Mouse (Mus musculus) spleen, adult 2 months (tissue): ENCODE data around the gene Dedd2. TPM values are rescaled to one million over a fixed set of nuclear protein-coding genes. Genes with fewer than 3 reads are reported as not detected.
"Not testable (repeated sequence)": the region's sequence is repeated elsewhere in the genome, so short reads cannot be mapped to it uniquely, and the experiment has no call there.

Source experiments
- DNase-seq, 2 experiments: peaks; one replicate each; pipeline versions ENCODE4 v3.0.0 to v3.0.0-alpha.2; 2012 to 2021; ENCODE audit warnings: low spot score in 2 of 2, low read depth in 1 of 2
- H3K27ac ChIP-seq: fragments of 200-500 bp; 2 replicates; pipeline ENCODE4 v1.5.1; 2012; ENCODE audit warnings: low read length, inconsistent platforms; ENCODE audit not compliant: insufficient read depth
- H3K27me3 ChIP-seq: fragments of 200-500 bp; 2 replicates; pipeline ENCODE4 v1.6.1; 2012; ENCODE audit warnings: mild to moderate bottlenecking, moderate library complexity, low read length, inconsistent platforms; ENCODE audit not compliant: control insufficient read depth, insufficient read depth
- H3K36me3 ChIP-seq: fragments of 200-500 bp; 2 replicates; pipeline ENCODE4 v1.6.1; 2012; ENCODE audit warnings: mild to moderate bottlenecking, low read length, inconsistent platforms; ENCODE audit not compliant: control insufficient read depth, insufficient read depth
- H3K4me1 ChIP-seq: fragments of 200-500 bp; 2 replicates; pipeline ENCODE4 v1.6.1; 2011; ENCODE audit warnings: inconsistent platforms; ENCODE audit not compliant: control insufficient read depth, insufficient read depth, insufficient read length
- H3K4me3 ChIP-seq: fragments of 200-500 bp; 2 replicates; pipeline ENCODE4 v1.5.1; 2011; ENCODE audit warnings: mild to moderate bottlenecking, inconsistent platforms; ENCODE audit not compliant: insufficient read depth, insufficient read length; ENCODE audit errors: extremely low read depth
- CTCF ChIP-seq: fragments of 200-500 bp; IDR thresholded peaks from 2 replicates; pipeline ENCODE4 v1.5.1; 2011; ENCODE audit warnings: mild to moderate bottlenecking, inconsistent platforms; ENCODE audit not compliant: insufficient read depth, insufficient read length, insufficient replicate concordance; ENCODE audit errors: extremely low read depth
- POLR2A ChIP-seq: fragments of 200-500 bp; IDR thresholded peaks from 2 replicates; pipeline ENCODE4 v1.6.1; 2011; ENCODE audit warnings: low read depth, low read length, inconsistent platforms
- WGBS: fragments of 180-500 bp; shearing (Covaris S2); methylation state at CpG from one replicate; pipeline ENCODE4 v1.1.7; 2018; 5-methylcytosine and 5-hydroxymethylcytosine counted together
- polyA plus RNA-seq: library from polyadenylated mRNA; depleted of rRNA; stranded (reverse); fragments of >200 nt; gene quantifications from 2 replicates; pipeline ENCODE4 v1.2.3, GENCODE M21; 2012

The Dedd2 gene
- polyA plus RNA-seq, 1 experiment = 77.0 TPM

DNA sequence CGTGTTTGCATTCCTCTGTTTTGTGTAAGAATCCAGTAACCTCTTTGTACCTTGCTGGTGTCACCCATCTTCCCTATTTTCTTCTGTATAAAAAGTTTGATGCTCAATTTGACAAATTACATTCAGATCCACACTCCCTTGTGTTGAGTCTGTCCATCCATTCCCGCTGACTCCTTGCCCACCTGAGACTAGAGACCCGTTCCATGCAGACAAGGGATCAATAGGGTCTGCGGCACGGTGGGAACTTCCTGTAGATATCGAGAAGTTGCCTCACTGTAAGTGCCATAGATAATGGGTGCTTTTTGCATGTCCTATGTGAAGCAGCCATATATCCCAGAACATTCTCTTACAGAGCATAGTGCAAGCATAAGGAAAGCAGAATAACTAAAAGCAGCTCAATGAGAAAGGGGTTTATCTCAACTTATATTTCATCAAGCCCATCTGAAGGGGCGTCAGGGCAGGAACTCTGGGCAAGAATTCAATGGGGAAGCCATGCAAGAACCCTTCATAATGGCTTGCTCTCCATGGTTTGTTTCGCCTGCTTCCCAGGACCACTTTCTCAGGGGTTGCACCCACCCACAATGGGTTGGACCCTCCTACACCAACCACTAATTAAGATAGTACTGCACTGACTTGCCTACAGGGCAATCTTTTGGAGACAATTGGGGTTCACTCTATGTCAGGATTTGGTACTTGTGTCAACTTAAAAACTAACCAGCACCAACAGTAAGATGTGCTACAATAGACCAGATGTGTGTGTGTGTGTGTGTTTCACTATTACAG lies 46.0 kb upstream of the Dedd2 start:
- H3K4me3 ChIP-seq = no peak overlapping the region
- H3K27ac ChIP-seq = no peak overlapping the region
- 87% methylated on average over 8 of the region's 8 CpGs for WGBS
- TF ChIP-seq CTCF = no peak
- TF ChIP-seq POLR2A = no peak
- H3K4me1 ChIP-seq = peaks cover 23% of the 10 kb centered on the region
- peaks cover 3% of the 10 kb centered on the region; the same call in 1 of the 2 replicates for H3K36me3 ChIP-seq
- no peaks in the 10 kb centered on the region for H3K27me3 ChIP-seq
- no peak for DNase-seq

DNA sequence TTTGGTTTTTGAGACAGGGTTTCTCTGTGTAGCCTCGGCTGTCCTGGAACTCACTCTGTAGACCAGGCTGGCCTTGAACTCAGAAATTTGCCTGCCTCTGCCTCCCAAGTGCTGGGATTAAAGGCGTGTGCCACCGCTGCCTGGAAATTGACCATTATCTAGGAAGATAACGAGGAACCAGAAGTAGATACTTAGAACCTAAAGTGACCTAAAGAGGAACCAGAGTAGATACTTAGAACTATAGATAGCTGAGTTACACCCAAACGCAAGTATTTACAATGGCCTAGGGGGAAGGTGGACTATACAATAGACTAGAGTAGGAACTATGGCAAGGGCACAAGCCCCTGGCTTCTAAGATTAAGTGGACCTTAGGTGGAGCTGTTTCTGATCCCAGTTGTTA lies 45.3 kb upstream of the Dedd2 start:
- not testable (repeated sequence) for H3K27me3 ChIP-seq, DNase-seq, H3K27ac ChIP-seq, H3K4me3 ChIP-seq, H3K36me3 ChIP-seq
- 76% methylated on average over 5 of the region's 5 CpGs for whole genome bisulfite sequencing
- peaks cover 16% of the 10 kb centered on the region for H3K4me1 ChIP-seq

DNA sequence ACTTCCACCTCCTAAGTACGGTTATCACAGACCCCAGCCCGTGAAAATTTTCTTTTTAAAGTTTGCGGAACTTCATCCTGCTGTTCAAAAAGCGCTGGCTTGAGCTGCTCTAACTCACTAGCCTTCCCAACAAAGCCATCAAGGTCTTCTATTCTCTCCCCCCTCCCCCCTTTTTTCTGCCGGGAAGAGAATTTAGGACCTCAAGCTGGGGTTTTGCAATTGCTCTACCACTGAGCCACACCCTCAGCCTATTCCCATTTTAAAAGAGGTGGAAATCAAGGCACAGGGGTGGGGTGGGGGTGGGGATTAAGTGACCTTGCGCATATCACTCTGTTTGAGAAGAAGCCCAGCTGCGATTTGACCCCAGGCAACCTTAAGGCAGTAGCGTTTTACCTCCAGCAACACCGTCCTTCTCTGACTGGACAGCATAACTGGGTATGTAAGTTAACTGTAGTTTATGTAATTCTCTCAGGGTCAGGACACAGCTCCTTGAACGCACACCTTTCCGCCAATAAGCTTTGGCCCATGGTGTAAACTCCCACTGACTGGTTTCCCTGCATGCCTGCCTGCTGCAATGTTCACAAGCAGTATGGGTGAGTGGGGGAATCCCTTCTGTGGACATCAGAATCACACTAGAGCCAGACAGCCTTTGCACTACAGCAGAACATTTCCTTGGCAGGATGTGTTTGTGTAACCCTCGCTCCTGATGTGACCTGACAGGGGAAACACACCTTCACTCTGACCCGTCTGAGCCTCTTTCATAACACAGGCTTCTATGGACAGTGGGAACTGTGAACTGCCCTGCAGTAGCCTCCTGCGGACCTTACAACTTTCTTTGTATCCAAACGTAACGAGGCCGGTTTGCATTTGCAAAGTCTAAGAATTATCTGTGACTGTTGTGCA lies 43.8 kb upstream of the Dedd2 start:
- 86% methylated on average over 17 of the region's 17 CpGs for WGBS
- Histone ChIP-seq H3K27ac (no peak overlapping the region), H3K36me3 (no peaks in the 10 kb centered on the region), H3K27me3 (no peaks in the 10 kb centered on the region), H3K4me1 (peaks cover 3% of the 10 kb centered on the region; the same call in 1 of the 2 replicates), H3K4me3 (no peak overlapping the region)
- TF ChIP-seq CTCF (no peak), POLR2A (no peak)
- DNase-seq = no peak

DNA sequence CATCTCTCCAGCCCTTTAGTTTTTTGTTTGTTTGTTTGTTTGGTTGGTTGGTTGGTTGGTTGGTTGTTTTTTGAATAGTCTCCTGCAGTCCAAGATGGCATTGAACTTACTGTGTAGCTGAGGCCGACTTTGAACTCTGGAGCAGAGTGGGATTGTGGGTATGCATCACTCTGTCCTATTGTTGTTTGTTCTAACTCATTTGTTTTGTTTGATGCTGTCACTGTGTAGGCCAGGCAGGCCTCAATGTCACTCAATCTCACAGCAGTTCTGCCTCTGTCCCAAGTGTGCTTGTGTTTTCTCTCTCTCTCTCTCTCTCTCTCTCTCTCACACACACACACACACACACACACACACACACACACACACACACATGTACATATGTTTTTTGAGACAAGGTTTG lies 41.5 kb upstream of the Dedd2 start:
- Histone ChIP-seq H3K4me3 (no peak overlapping the region), H3K4me1 (peaks cover under 1% of the 10 kb centered on the region; the same call in 1 of the 2 replicates), H3K36me3 (no peaks in the 10 kb centered on the region), H3K27me3 (no peaks in the 10 kb centered on the region), H3K27ac (no peak overlapping the region)
- TF ChIP-seq CTCF (no peak), POLR2A (no peak)
- DNase-seq = no peak
- WGBS = 86% methylated on average over 1 of the region's 1 CpGs

DNA sequence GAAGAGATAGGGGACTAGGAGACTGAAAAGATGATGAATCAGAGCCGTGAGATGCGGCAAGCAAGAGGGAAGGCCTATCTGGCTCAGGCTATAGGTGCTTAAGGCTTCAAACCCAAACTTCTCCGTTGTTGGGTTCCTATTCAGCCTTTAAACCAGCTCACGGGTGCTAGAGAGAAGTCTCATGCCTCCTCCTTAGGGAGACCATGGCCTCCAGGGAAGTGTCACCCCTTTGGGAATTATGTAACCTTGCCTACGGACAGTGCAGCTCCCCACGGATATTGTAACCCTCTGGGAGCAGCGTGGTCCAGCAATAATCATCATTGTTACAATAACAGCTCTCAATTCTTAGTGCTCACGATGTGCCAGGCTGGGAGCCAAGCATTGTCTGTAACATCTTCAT lies 31.4 kb upstream of the Dedd2 start:
- WGBS = 51% methylated on average over 8 of the region's 8 CpGs
- Histone ChIP-seq H3K27ac (0 out of 2 replicates have a peak overlapping the region, but pooled peaks have one; percentile 34), H3K4me1 (peaks cover 11% of the 10 kb centered on the region; the same call in 1 of the 2 replicates), H3K27me3 (no peaks in the 10 kb centered on the region), H3K36me3 (no peaks in the 10 kb centered on the region), H3K4me3 (no peak overlapping the region)
- TF ChIP-seq POLR2A (no peak), CTCF (no peak)
- no peak for DNase-seq

DNA sequence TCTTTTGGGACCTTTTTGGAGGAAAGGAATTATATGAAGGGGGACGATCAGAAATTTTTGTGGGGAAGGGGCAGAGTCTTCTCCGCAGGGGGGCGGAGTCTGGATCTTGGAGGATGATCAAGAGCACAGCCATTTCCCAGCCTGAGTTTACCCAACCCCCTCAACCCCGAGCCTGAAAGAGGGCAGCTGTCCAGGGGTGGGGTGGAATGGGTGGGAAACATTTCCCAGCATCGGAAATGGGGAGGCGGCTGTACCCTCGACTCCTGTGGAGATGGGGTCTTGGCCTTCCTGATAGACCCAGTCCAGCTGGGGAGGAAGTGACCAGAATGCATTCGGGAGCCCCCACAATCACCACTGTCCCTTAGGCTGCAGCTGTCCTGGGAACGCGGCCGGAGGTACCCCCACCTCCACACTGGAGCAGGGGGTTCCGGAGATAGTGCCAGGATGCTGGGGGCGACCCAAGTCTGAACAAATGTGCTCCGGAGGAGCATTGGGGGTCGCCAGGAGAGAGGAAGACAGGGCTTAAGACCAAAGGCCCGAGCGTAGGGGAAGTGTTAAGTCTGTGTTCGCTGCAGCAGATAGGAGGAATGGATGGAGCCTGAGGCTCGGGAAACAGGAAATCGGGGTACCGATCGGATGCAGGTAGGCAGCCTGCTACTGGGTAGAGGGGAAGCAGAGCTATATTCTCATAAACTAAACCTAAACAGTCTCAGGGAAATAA lies 30.8 kb upstream of the Dedd2 start:
- no peak for TF ChIP-seq POLR2A
- TF ChIP-seq CTCF = no peak
- Histone ChIP-seq H3K36me3 (no peaks in the 10 kb centered on the region), H3K4me3 (peak overlapping the region; percentile 45), H3K4me1 (peaks cover 11% of the 10 kb centered on the region; the same call in 1 of the 2 replicates), H3K27me3 (no peaks in the 10 kb centered on the region), H3K27ac (peak overlapping the region; percentile 34)
- WGBS = 8% methylated on average over 22 of the region's 22 CpGs
- DNase-seq = no peak
